Mouse (Mus musculus) midbrain, embryonic 16.5 days (tissue): ENCODE data around the gene Slc16a10. TPM values are rescaled to one million over a fixed set of nuclear protein-coding genes. Genes with fewer than 3 reads are reported as not detected.

Experiments
- ATAC-seq: fragments of 200-750 bp; cut with Nextera tagmentation; 2 replicates; pipeline ENCODE4 v1.8.0; 2017; ENCODE audit warnings: moderate TSS enrichment
- H3K27ac ChIP-seq: fragments of 300-500 bp; sonication (generic); 2 replicates; pipeline ENCODE4 v1.5.1; 2014; ENCODE audit warnings: mild to moderate bottlenecking, low read length, mixed read lengths
- H3K27me3 ChIP-seq: fragments of 300-500 bp; sonication (generic); 2 replicates; pipeline ENCODE4 v1.6.1; 2014; ENCODE audit warnings: low read depth, low read length, mixed read lengths; ENCODE audit not compliant: control insufficient read depth, insufficient read depth
- H3K36me3 ChIP-seq: fragments of 300-500 bp; sonication (generic); 2 replicates; pipeline ENCODE4 v1.6.1; 2014; ENCODE audit warnings: mild to moderate bottlenecking, low read length, moderate library complexity, mixed read lengths; ENCODE audit not compliant: control insufficient read depth, insufficient read depth
- H3K4me1 ChIP-seq: fragments of 300-500 bp; sonication (generic); 2 replicates; pipeline ENCODE4 v1.6.1; 2014; ENCODE audit warnings: mild to moderate bottlenecking, low read length, mixed read lengths; ENCODE audit not compliant: control insufficient read depth, insufficient read depth
- H3K4me2 ChIP-seq: fragments of 300-500 bp; sonication (generic); 2 replicates; pipeline ENCODE4 v1.6.1; 2014; ENCODE audit warnings: mild to moderate bottlenecking, low read length, mixed read lengths
- H3K4me3 ChIP-seq: fragments of 300-500 bp; sonication (generic); 2 replicates; pipeline ENCODE4 v1.5.1; 2014; ENCODE audit warnings: low read depth, mild to moderate bottlenecking, low read length, moderate library complexity, mixed read lengths
- H3K9ac ChIP-seq: fragments of 300-500 bp; sonication (generic); 2 replicates; pipeline ENCODE4 v1.6.1; 2014; ENCODE audit warnings: low read depth, low read length, mixed read lengths
- H3K9me3 ChIP-seq: fragments of 300-500 bp; sonication (generic); replicated peaks from 2 replicates; pipeline ENCODE4 v1.6.1; 2014; ENCODE audit warnings: mild to moderate bottlenecking, low read length, mixed read lengths; ENCODE audit not compliant: control insufficient read depth, poor library complexity, severe bottlenecking
- WGBS: fragments of 180-500 bp; shearing (Covaris S2); extraction: QIAGEN DNeasy Blood & Tissue Kit; methylation state at CpG from one replicate; pipeline ENCODE4 v1.1.7; 2014; 5-methylcytosine and 5-hydroxymethylcytosine counted together
- polyA plus RNA-seq: library from polyadenylated mRNA; unstranded; fragments of >200 nt; fragmentation: Nextera tagmentation; extraction: Ambion mirVana; gene quantifications from 2 replicates; pipeline ENCODE4 v1.2.1, GENCODE M21; 2015

The Slc16a10 gene
- polyA plus RNA-seq, 1 experiment from 2014 or later = 1.9 TPM

- Histone ChIP-seq H3K27ac (no peak overlapping the region), H3K4me1 (no peaks in the 10 kb centered on the region), H3K4me2 (no peak overlapping the region), H3K9me3 (0 out of 2 replicates have a peak, but pooled peaks cover 3% of the 10 kb centered on the region), H3K36me3 (no peaks in the 10 kb centered on the region), H3K27me3 (no peaks in the 10 kb centered on the region), H3K4me3 (no peak overlapping the region), H3K9ac (no peak overlapping the region)
- 78% methylated on average over 4 of the region's 4 CpGs for WGBS
- ATAC-seq = no peak
These were observed 150.9 kb downstream of the Slc16a10 start for GRCm38 (mm10) chr10:39991155-39991554.

- Histone ChIP-seq H3K9ac (no peak within 1 kb of the TSS), H3K27ac (no peak within 1 kb of the TSS), H3K27me3 (no peaks in the 10 kb centered on the region), H3K4me2 (no peak within 1 kb of the TSS), H3K9me3 (no peaks in the 10 kb centered on the region), H3K4me1 (no peaks in the 10 kb centered on the region), H3K4me3 (no peak within 1 kb of the TSS), H3K36me3 (no peaks in the 10 kb centered on the region)
- ATAC-seq = no peak
- 94% methylated on average over 12 of the region's 12 CpGs for WGBS
These were observed 155.6 kb downstream of the Slc16a10 start, which contains the start of gene Mfsd4b5 for GRCm38 (mm10) chr10:39986466-39986865. Gene Mfsd4b5, minus strand, starts transcription at chr10:39986646.

Other genes starting within 250 kb of the Slc16a10 start
- gene Mfsd4b4, start 243.0 kb downstream of the Slc16a10 start, polyA plus RNA-seq = 4.8 and 5.2 TPM in 2 replicates
- not detected in 2 replicates for gene Mfsd4b2, start 215.3 kb downstream of the Slc16a10 start, polyA plus RNA-seq
- 0.10 and 0.11 TPM in 2 replicates for gene Mfsd4b3, start 182.1 kb downstream of the Slc16a10 start, polyA plus RNA-seq
- not detected in 2 replicates for gene Mfsd4b5, start 155.6 kb downstream of the Slc16a10 start, polyA plus RNA-seq
- 0.48 and 0.72 TPM in 2 replicates for gene Mfsd4b1, start 117.0 kb downstream of the Slc16a10 start, polyA plus RNA-seq
- gene Rpf2, start 104.8 kb upstream of the Slc16a10 start, polyA plus RNA-seq = 64.8 and 68.8 TPM in 2 replicates
- 73.7 and 86.3 TPM in 2 replicates for gene Gtf3c6, start 115.8 kb upstream of the Slc16a10 start, polyA plus RNA-seq
- gene Amd1, start 159.9 kb upstream of the Slc16a10 start, polyA plus RNA-seq = 40.8 and 41.9 TPM in 2 replicates
- 7.2 and 7.7 TPM in 2 replicates for gene Cdk19, start 197.3 kb upstream of the Slc16a10 start, polyA plus RNA-seq